Mouse (Mus musculus): ENCODE results near the gene Trex1.

GRCm38 (mm10) chr9:109050674-109050997 lies 8.9 kb downstream of the Trex1 start:
- TF ChIP-seq CTCF (IDR thresholded peaks at IDR 0.05; ENCODE audit: insufficient read depth, low read depth, low read length), result no peak
- no peak for TF ChIP-seq POLR2A (IDR thresholded peaks at IDR 0.05; ENCODE audit: insufficient read depth, low read depth, low read length)
